Mouse (Mus musculus) embryonic facial prominence, embryonic 11.5 days (tissue): ENCODE measurements around the gene Dicer1. TPM values are rescaled to one million over a fixed set of nuclear protein-coding genes. Genes with fewer than 3 reads are reported as not detected.

Source experiments
- ATAC-seq: fragments of 200-750 bp; cut with Nextera tagmentation; replicated peaks from 2 replicates; pipeline ENCODE4 v1.8.0; 2017; ENCODE audit warnings: low read depth; ENCODE audit not compliant: insufficient number of reproducible peaks, low FRiP score, low TSS enrichment
- DNase-seq: peaks from one replicate; pipeline ENCODE4 v3.0.0-alpha.2; 2015; ENCODE audit warnings: low spot score
- H3K27ac ChIP-seq: fragments of 300-500 bp; sonication (generic); replicated peaks from 2 replicates; pipeline ENCODE4 v1.5.1; 2014; ENCODE audit warnings: mild to moderate bottlenecking, low read depth, low read length, control low read depth
- H3K27me3 ChIP-seq: fragments of 300-500 bp; sonication (generic); 2 replicates; pipeline ENCODE4 v1.6.1; 2014; ENCODE audit warnings: mild to moderate bottlenecking, low read length, moderate library complexity, mixed read lengths; ENCODE audit not compliant: control insufficient read depth, insufficient read depth
- H3K36me3 ChIP-seq: fragments of 300-500 bp; sonication (generic); replicated peaks from 2 replicates; pipeline ENCODE4 v1.6.1; 2014; ENCODE audit warnings: low read depth, mild to moderate bottlenecking, low read length, moderate library complexity, mixed read lengths; ENCODE audit not compliant: control insufficient read depth, insufficient read depth
- H3K4me1 ChIP-seq: fragments of 300-500 bp; sonication (generic); 2 replicates; pipeline ENCODE4 v1.6.1; 2014; ENCODE audit warnings: low read length, mixed read lengths; ENCODE audit not compliant: control insufficient read depth, insufficient read depth
- H3K4me2 ChIP-seq: fragments of 300-500 bp; sonication (generic); 2 replicates; pipeline ENCODE4 v1.6.1; 2014; ENCODE audit warnings: low read depth, mild to moderate bottlenecking, control low read depth, low read length, moderate library complexity
- H3K4me3 ChIP-seq: fragments of 300-500 bp; sonication (generic); 2 replicates; pipeline ENCODE4 v1.5.1; 2014; ENCODE audit warnings: low read depth, low read length, control low read depth
- H3K9ac ChIP-seq: fragments of 300-500 bp; sonication (generic); replicated peaks from 2 replicates; pipeline ENCODE4 v1.6.1; 2014; ENCODE audit warnings: mild to moderate bottlenecking, control low read depth, low read length
- H3K9me3 ChIP-seq: fragments of 300-500 bp; sonication (generic); replicated peaks from 2 replicates; pipeline ENCODE4 v1.6.1; 2016; ENCODE audit warnings: mild to moderate bottlenecking, low read length, inconsistent platforms, mixed read lengths; ENCODE audit not compliant: control insufficient read depth
- WGBS: fragments of 180-500 bp; shearing (Covaris S2); extraction: QIAGEN DNeasy Blood & Tissue Kit; methylation state at CpG from one replicate; pipeline ENCODE4 v1.1.7; 2014; 5-methylcytosine and 5-hydroxymethylcytosine counted together
- polyA plus RNA-seq: library from polyadenylated mRNA; unstranded; fragments of >200 nt; fragmentation: Nextera tagmentation; extraction: Ambion mirVana; gene quantifications from 2 replicates; pipeline ENCODE4 v1.2.1, GENCODE M21; 2014

Gene Dicer1
- polyA plus RNA-seq, 1 experiment from 2014 or later = 31.1 TPM

- no peak overlapping the region for H3K4me2 ChIP-seq
- H3K9ac ChIP-seq = no peak overlapping the region
- H3K4me1 ChIP-seq = 0 out of 2 replicates have a peak, but pooled peaks cover 2% of the 10 kb centered on the region
- ATAC-seq (0 out of 2 replicates have a peak, but pooled peaks have one; percentile 36), DNase-seq (no peak)
- no peak overlapping the region for H3K27ac ChIP-seq
- 88% methylated on average over 13 of the region's 13 CpGs for WGBS
- no peak overlapping the region for H3K4me3 ChIP-seq
- no peaks in the 10 kb centered on the region for H3K36me3 ChIP-seq
- no peaks in the 10 kb centered on the region for H3K27me3 ChIP-seq
- H3K9me3 ChIP-seq = no peaks in the 10 kb centered on the region
These were observed 75.0 kb downstream of the Dicer1 start for GRCm38 (mm10) chr12:104676535-104677370.

GRCm38 (mm10) chr12:104672976-104673375 lies 78.8 kb downstream of the Dicer1 start:
- Histone ChIP-seq H3K4me3 (no peak overlapping the region), H3K4me1 (no peaks in the 10 kb centered on the region), H3K27me3 (no peaks in the 10 kb centered on the region), H3K9ac (no peak overlapping the region), H3K36me3 (no peaks in the 10 kb centered on the region), H3K27ac (no peak overlapping the region), H3K9me3 (no peaks in the 10 kb centered on the region), H3K4me2 (no peak overlapping the region)
- ATAC-seq (no peak), DNase-seq (no peak)
- WGBS = 58% methylated on average over 5 of the region's 5 CpGs

- DNase-seq (no peak), ATAC-seq (no peak)
- Histone ChIP-seq H3K4me3 (no peak overlapping the region), H3K4me2 (no peak overlapping the region), H3K27ac (no peak overlapping the region), H3K27me3 (no peaks in the 10 kb centered on the region), H3K9ac (no peak overlapping the region), H3K4me1 (no peaks in the 10 kb centered on the region), H3K9me3 (no peaks in the 10 kb centered on the region), H3K36me3 (no peaks in the 10 kb centered on the region)
- WGBS = 65% methylated on average over 10 of the region's 10 CpGs
These were observed 79.3 kb downstream of the Dicer1 start for GRCm38 (mm10) chr12:104672406-104672805.

- Histone ChIP-seq H3K4me2 (no peak overlapping the region), H3K27ac (no peak overlapping the region), H3K4me1 (no peaks in the 10 kb centered on the region), H3K27me3 (no peaks in the 10 kb centered on the region), H3K4me3 (no peak overlapping the region), H3K36me3 (no peaks in the 10 kb centered on the region), H3K9me3 (no peaks in the 10 kb centered on the region), H3K9ac (no peak overlapping the region)
- ATAC-seq (no peak), DNase-seq (no peak)
- WGBS = 80% methylated on average over 7 of the region's 7 CpGs
These were observed 83.9 kb downstream of the Dicer1 start for GRCm38 (mm10) chr12:104667846-104668245.

GRCm38 (mm10) chr12:104665951-104666350 lies 85.8 kb downstream of the Dicer1 start:
- H3K4me1 ChIP-seq = no peaks in the 10 kb centered on the region
- 64% methylated on average over 6 of the region's 6 CpGs for WGBS
- no peak overlapping the region for H3K27ac ChIP-seq
- ATAC-seq (no peak), DNase-seq (no peak)
- no peak overlapping the region for H3K4me3 ChIP-seq
- no peaks in the 10 kb centered on the region for H3K9me3 ChIP-seq
- H3K36me3 ChIP-seq = no peaks in the 10 kb centered on the region
- no peak overlapping the region for H3K4me2 ChIP-seq
- H3K9ac ChIP-seq = no peak overlapping the region
- no peaks in the 10 kb centered on the region for H3K27me3 ChIP-seq

- DNase-seq = peak; percentile 35
These were observed 86.2 kb downstream of the Dicer1 start for GRCm38 (mm10) chr12:104665521-104665920.

GRCm38 (mm10) chr12:104656146-104656545 lies 95.6 kb downstream of the Dicer1 start:
- Histone ChIP-seq H3K4me2 (no peak overlapping the region), H3K27ac (no peak overlapping the region), H3K4me1 (no peaks in the 10 kb centered on the region), H3K27me3 (no peaks in the 10 kb centered on the region), H3K36me3 (no peaks in the 10 kb centered on the region), H3K9me3 (no peaks in the 10 kb centered on the region), H3K4me3 (no peak overlapping the region), H3K9ac (no peak overlapping the region)
- ATAC-seq = no peak
- no peak for DNase-seq
- 93% methylated on average over 2 of the region's 2 CpGs for WGBS

More at GRCm38 (mm10) chr12:104665521-104665920, 86.2 kb downstream of the Dicer1 start:
- WGBS = 69% methylated on average over 9 of the region's 9 CpGs
- H3K9ac ChIP-seq = no peak overlapping the region
- H3K27me3 ChIP-seq = no peaks in the 10 kb centered on the region
- no peaks in the 10 kb centered on the region for H3K9me3 ChIP-seq
- 0 out of 2 replicates have a peak, but pooled peaks have one; percentile 41 for ATAC-seq
- no peaks in the 10 kb centered on the region for H3K4me1 ChIP-seq
- H3K36me3 ChIP-seq = no peaks in the 10 kb centered on the region
- H3K4me3 ChIP-seq = no peak overlapping the region
- H3K27ac ChIP-seq = no peak overlapping the region
- H3K4me2 ChIP-seq = no peak overlapping the region

- Histone ChIP-seq H3K4me3 (no peak overlapping the region), H3K36me3 (no peaks in the 10 kb centered on the region), H3K9ac (no peak overlapping the region), H3K4me1 (no peaks in the 10 kb centered on the region), H3K4me2 (no peak overlapping the region), H3K27ac (no peak overlapping the region), H3K27me3 (no peaks in the 10 kb centered on the region), H3K9me3 (no peaks in the 10 kb centered on the region)
- DNase-seq = no peak
- no peak for ATAC-seq
- 75% methylated on average over 1 of the region's 1 CpGs for WGBS
These were observed 96.7 kb downstream of the Dicer1 start for GRCm38 (mm10) chr12:104655006-104655405.
